12 mouse cellular contexts compared by ENCODE assay signal in genomic region chr13:28420636-28421035, GRCm38 (mm10).
DNase-seq lines count a peak whose midpoint lies in the region; ATAC-seq and TF ChIP-seq lines count a peak whose summit lies in the region.
"Had no signal": no experiment of that assay in that cellular context is flagged by ENCODE, and none has a peak within 500 bp of the region (broad histone marks: within the 10 kb centered on the region; RNA-seq: fewer than 3 reads in every experiment).

No protein-coding gene starts in this region.

- TF ChIP-seq EP300 in heart, postnatal 0 days (IDR thresholded peaks at IDR 0.05; ENCODE audit: low read depth) = peak; percentile 41; the same call in 1 of the 2 replicates

- no peaks in the 10 kb centered on the region for H3K9me3 ChIP-seq in heart, embryonic 13.5 days
- no peaks in the 10 kb centered on the region for H3K9me3 ChIP-seq in heart, embryonic 12.5 days (replicated peaks)
- no peaks in the 10 kb centered on the region for H3K9me3 ChIP-seq in heart, postnatal 0 days (replicated peaks; ENCODE audit: control insufficient read depth, low read length)
- no peaks in the 10 kb centered on the region for H3K9me3 ChIP-seq in hindbrain, postnatal 0 days (ENCODE audit: low read length)
- H3K9me3 ChIP-seq in neural tube, embryonic 14.5 days (ENCODE audit: control insufficient read depth, low read length) = no peaks in the 10 kb centered on the region
- H3K9me3 ChIP-seq: intestine, embryonic 15.5 days; kidney, embryonic 15.5 days; limb, embryonic 12.5 days; liver, embryonic 15.5 days had no signal

- H3K4me2 ChIP-seq in heart, embryonic 13.5 days = peak overlapping the region; percentile 69
- H3K4me2 ChIP-seq in heart, embryonic 12.5 days = no peak overlapping the region
- H3K4me2 ChIP-seq in heart, postnatal 0 days (ENCODE audit: low read depth, low read length) = peak overlapping the region; percentile 63; the same call in 1 of the 2 replicates
- peak overlapping the region; percentile 66 for H3K4me2 ChIP-seq in hindbrain, postnatal 0 days (ENCODE audit: low read depth, low read length)
- peak overlapping the region; percentile 51 for H3K4me2 ChIP-seq in neural tube, embryonic 14.5 days (ENCODE audit: low read depth, low read length)
- H3K4me2 ChIP-seq: liver, embryonic 15.5 days had no signal

- H3K9ac ChIP-seq in heart, embryonic 13.5 days = no peak overlapping the region
- no peak overlapping the region for H3K9ac ChIP-seq in heart, embryonic 12.5 days
- H3K9ac ChIP-seq in heart, postnatal 0 days (replicated peaks; ENCODE audit: low read depth, low read length) = no peak overlapping the region
- peak overlapping the region; percentile 45 for H3K9ac ChIP-seq in hindbrain, postnatal 0 days (replicated peaks; ENCODE audit: low read length)
- H3K9ac ChIP-seq in neural tube, embryonic 14.5 days (replicated peaks; ENCODE audit: low read depth, low read length) = no peak overlapping the region
- H3K9ac ChIP-seq: intestine, embryonic 15.5 days; kidney, embryonic 15.5 days; limb, embryonic 12.5 days; liver, embryonic 15.5 days had no signal

- no peak for TF ChIP-seq CTCF in heart, postnatal 0 days (IDR thresholded peaks at IDR 0.05; ENCODE audit: low read depth)
- TF ChIP-seq CTCF in hindbrain, postnatal 0 days (IDR thresholded peaks at IDR 0.05; ENCODE audit: low read depth) = no peak

- peak overlapping the region; percentile 60 for H3K27ac ChIP-seq in heart, embryonic 13.5 days (replicated peaks)
- no peak overlapping the region for H3K27ac ChIP-seq in heart, embryonic 12.5 days (ENCODE audit: poor library complexity, severe bottlenecking)
- H3K27ac ChIP-seq in heart, postnatal 0 days (ENCODE audit: low read depth) = peak overlapping the region; percentile 73
- H3K27ac ChIP-seq in hindbrain, postnatal 0 days = peak overlapping the region; percentile 90
- H3K27ac ChIP-seq in neural tube, embryonic 14.5 days (ENCODE audit: low read depth, low read length) = peak overlapping the region; percentile 94
- H3K27ac ChIP-seq: liver, embryonic 15.5 days had no signal

- no peaks in the 10 kb centered on the region for H3K36me3 ChIP-seq in heart, embryonic 13.5 days
- no peaks in the 10 kb centered on the region for H3K36me3 ChIP-seq in heart, embryonic 12.5 days
- no peaks in the 10 kb centered on the region for H3K36me3 ChIP-seq in heart, postnatal 0 days (replicated peaks; ENCODE audit: control insufficient read depth, insufficient read depth, low read length)
- no peaks in the 10 kb centered on the region for H3K36me3 ChIP-seq in hindbrain, postnatal 0 days (ENCODE audit: insufficient read depth, low read length)
- H3K36me3 ChIP-seq in neural tube, embryonic 14.5 days (ENCODE audit: control insufficient read depth, insufficient read depth, low read length) = no peaks in the 10 kb centered on the region
- H3K36me3 ChIP-seq: intestine, embryonic 15.5 days; kidney, embryonic 15.5 days; limb, embryonic 12.5 days; liver, embryonic 15.5 days had no signal

- 46% methylated on average over 3 of the region's 3 CpGs for WGBS in heart, embryonic 13.5 days
- WGBS in heart, embryonic 12.5 days = 45% methylated on average over 3 of the region's 3 CpGs
- WGBS in heart, postnatal 0 days = 36% methylated on average over 3 of the region's 3 CpGs
- WGBS in hindbrain, postnatal 0 days = 68% methylated on average over 3 of the region's 3 CpGs
- 84% methylated on average over 3 of the region's 3 CpGs for WGBS in neural tube, embryonic 14.5 days

- peak; percentile 81 for DNase-seq in heart, postnatal 0 days (ENCODE audit: low spot score)
- peak; percentile 7 for DNase-seq in hindbrain, postnatal 0 days (ENCODE audit: low spot score)
- DNase-seq in cerebellum, postnatal 10 days = no peak
- no peak for DNase-seq in urinary bladder, postnatal 14 days (ENCODE audit: low spot score)
- DNase-seq: adrenal gland, postnatal 14 days had no signal

- no peak overlapping the region for H3K4me3 ChIP-seq in heart, embryonic 13.5 days
- H3K4me3 ChIP-seq in heart, embryonic 12.5 days = no peak overlapping the region
- peak overlapping the region; percentile 18; the same call in 1 of the 2 replicates for H3K4me3 ChIP-seq in heart, postnatal 0 days (ENCODE audit: low read depth, low read length)
- peak overlapping the region; percentile 38 for H3K4me3 ChIP-seq in hindbrain, postnatal 0 days (ENCODE audit: low read length)
- peak overlapping the region; percentile 31 for H3K4me3 ChIP-seq in neural tube, embryonic 14.5 days (ENCODE audit: low read depth, low read length)
- H3K4me3 ChIP-seq: intestine, embryonic 15.5 days; limb, embryonic 12.5 days; liver, embryonic 15.5 days had no signal

- ATAC-seq in heart, embryonic 13.5 days (ENCODE audit: extremely low read depth, insufficient number of reproducible peaks, low FRiP score, low TSS enrichment) = no peak
- no peak for ATAC-seq in heart, embryonic 12.5 days (ENCODE audit: insufficient number of reproducible peaks, low FRiP score)
- ATAC-seq in heart, postnatal 0 days (ENCODE audit: insufficient read depth, low read depth) = peak; percentile 27
- ATAC-seq in hindbrain, postnatal 0 days = no peak
- ATAC-seq in neural tube, embryonic 14.5 days (ENCODE audit: low read depth) = no peak
- ATAC-seq: intestine, embryonic 15.5 days had no signal

- peaks cover 77% of the 10 kb centered on the region for H3K4me1 ChIP-seq in heart, embryonic 13.5 days
- peaks cover 76% of the 10 kb centered on the region for H3K4me1 ChIP-seq in heart, embryonic 12.5 days (replicated peaks)
- H3K4me1 ChIP-seq in heart, postnatal 0 days (ENCODE audit: control insufficient read depth, insufficient read depth) = peaks cover 34% of the 10 kb centered on the region
- peaks cover 11% of the 10 kb centered on the region; the same call in 1 of the 2 replicates for H3K4me1 ChIP-seq in hindbrain, postnatal 0 days (ENCODE audit: insufficient read depth, low read length)
- peaks cover 49% of the 10 kb centered on the region; the same call in 1 of the 2 replicates for H3K4me1 ChIP-seq in neural tube, embryonic 14.5 days (ENCODE audit: control insufficient read depth, insufficient read depth, low read length)

- no peaks in the 10 kb centered on the region for H3K27me3 ChIP-seq in heart, embryonic 13.5 days (replicated peaks)
- H3K27me3 ChIP-seq in heart, embryonic 12.5 days (replicated peaks) = no peaks in the 10 kb centered on the region
- no peaks in the 10 kb centered on the region for H3K27me3 ChIP-seq in heart, postnatal 0 days (ENCODE audit: control insufficient read depth, insufficient read depth, low read length)
- no peaks in the 10 kb centered on the region for H3K27me3 ChIP-seq in hindbrain, postnatal 0 days (ENCODE audit: insufficient read depth, low read length)
- H3K27me3 ChIP-seq in neural tube, embryonic 14.5 days (ENCODE audit: control insufficient read depth, insufficient read depth, low read length) = no peaks in the 10 kb centered on the region
- H3K27me3 ChIP-seq: intestine, embryonic 15.5 days; kidney, embryonic 15.5 days; limb, embryonic 12.5 days had no signal

Comparison
In these comparisons a context has a peak if more than half of its experiments do, and no peak if none do; other contexts are left out.
1. H3K4me3 ChIP-seq: peak in heart, postnatal 0 days (single experiment), hindbrain, postnatal 0 days (single experiment) and neural tube, embryonic 14.5 days (single experiment); none in heart, embryonic 13.5 days (single experiment) and heart, embryonic 12.5 days (single experiment).
2. DNase-seq: peak in heart, postnatal 0 days (single experiment) and hindbrain, postnatal 0 days (single experiment); none in cerebellum, postnatal 10 days (0 of 2) and urinary bladder, postnatal 14 days (single experiment).